Mouse (Mus musculus): ENCODE data around the gene Grm8. TPM values are rescaled to one million over a fixed set of nuclear protein-coding genes. Genes with fewer than 3 reads are reported as not detected.

Grm8 gene
- polyA plus RNA-seq, 1 experiment from 2014 or later, result 8.8 TPM

- H3K27ac ChIP-seq, result 0 out of 2 replicates have a peak overlapping the region, but pooled peaks have one; percentile 8
- WGBS, result 26% methylated on average over 5 of the region's 5 CpGs
These were observed 389.1 kb downstream of the Grm8 start for GRCm38 (mm10) chr6:27745693-27746451.

GRCm38 (mm10) chr6:27689382-27689781, 445.6 kb downstream of the Grm8 start:
- H3K4me3 ChIP-seq, result no peak overlapping the region
- no peak for ATAC-seq (ENCODE audit: low FRiP score)
- no peak overlapping the region for H3K27ac ChIP-seq
- WGBS, result 80% methylated on average over 3 of the region's 3 CpGs
- H3K4me2 ChIP-seq, result no peak overlapping the region
- no peak overlapping the region for H3K9ac ChIP-seq
- no peaks in the 10 kb centered on the region for H3K4me1 ChIP-seq (replicated peaks)
- H3K27me3 ChIP-seq, result no peaks in the 10 kb centered on the region
- H3K9me3 ChIP-seq, result no peaks in the 10 kb centered on the region
- no peaks in the 10 kb centered on the region for H3K36me3 ChIP-seq

More at GRCm38 (mm10) chr6:27745693-27746451, 389.1 kb downstream of the Grm8 start:
- H3K4me1 ChIP-seq (replicated peaks), result no peaks in the 10 kb centered on the region; the same call in 1 of the 2 replicates
- no peaks in the 10 kb centered on the region for H3K36me3 ChIP-seq
- no peak overlapping the region for H3K4me3 ChIP-seq
- no peaks in the 10 kb centered on the region for H3K9me3 ChIP-seq
- H3K9ac ChIP-seq, result no peak overlapping the region
- no peak overlapping the region for H3K4me2 ChIP-seq
- peak; percentile 71 for ATAC-seq (ENCODE audit: low FRiP score)
- no peaks in the 10 kb centered on the region for H3K27me3 ChIP-seq

GRCm38 (mm10) chr6:27661747-27662435, 473.1 kb downstream of the Grm8 start:
- Histone ChIP-seq H3K9me3 (no peaks in the 10 kb centered on the region), H3K4me3 (no peak overlapping the region), H3K27me3 (no peaks in the 10 kb centered on the region), H3K4me1 (replicated peaks) (no peaks in the 10 kb centered on the region), H3K9ac (no peak overlapping the region), H3K27ac (no peak overlapping the region), H3K36me3 (no peaks in the 10 kb centered on the region), H3K4me2 (no peak overlapping the region)
- 74% methylated on average over 6 of the region's 6 CpGs for WGBS
- no peak for ATAC-seq (ENCODE audit: low FRiP score)

- 77% methylated on average over 1 of the region's 1 CpGs for WGBS
- Histone ChIP-seq H3K4me3 (no peak overlapping the region), H3K4me1 (replicated peaks) (no peaks in the 10 kb centered on the region), H3K4me2 (no peak overlapping the region), H3K36me3 (no peaks in the 10 kb centered on the region), H3K9ac (no peak overlapping the region), H3K9me3 (no peaks in the 10 kb centered on the region), H3K27ac (no peak overlapping the region), H3K27me3 (no peaks in the 10 kb centered on the region)
- 0 out of 2 replicates have a peak, but pooled peaks have one; percentile 59 for ATAC-seq (ENCODE audit: low FRiP score)
These were observed 477.5 kb downstream of the Grm8 start for GRCm38 (mm10) chr6:27657520-27657919.

GRCm38 (mm10) chr6:27646503-27646902, 488.5 kb downstream of the Grm8 start:
- Histone ChIP-seq H3K9me3 (no peaks in the 10 kb centered on the region), H3K27ac (no peak overlapping the region), H3K27me3 (no peaks in the 10 kb centered on the region), H3K9ac (no peak overlapping the region), H3K4me3 (no peak overlapping the region), H3K4me2 (no peak overlapping the region), H3K4me1 (replicated peaks) (no peaks in the 10 kb centered on the region), H3K36me3 (no peaks in the 10 kb centered on the region)
- 67% methylated on average over 1 of the region's 1 CpGs for WGBS
- ATAC-seq (ENCODE audit: low FRiP score), result no peak

GRCm38 (mm10) chr6:27645054-27645453, 489.9 kb downstream of the Grm8 start:
- WGBS, result 81% methylated on average over 5 of the region's 5 CpGs
- Histone ChIP-seq H3K4me2 (no peak overlapping the region), H3K4me1 (replicated peaks) (no peaks in the 10 kb centered on the region), H3K9me3 (no peaks in the 10 kb centered on the region), H3K9ac (no peak overlapping the region), H3K27ac (no peak overlapping the region), H3K4me3 (no peak overlapping the region), H3K36me3 (no peaks in the 10 kb centered on the region), H3K27me3 (no peaks in the 10 kb centered on the region)
- no peak for ATAC-seq (ENCODE audit: low FRiP score)

- no peak overlapping the region for H3K9ac ChIP-seq
- no peaks in the 10 kb centered on the region for H3K4me1 ChIP-seq (replicated peaks)
- no peak for ATAC-seq (ENCODE audit: low FRiP score)
- H3K27ac ChIP-seq, result no peak overlapping the region
- 79% methylated on average over 3 of the region's 3 CpGs for WGBS
- H3K4me2 ChIP-seq, result no peak overlapping the region
- H3K36me3 ChIP-seq, result no peaks in the 10 kb centered on the region
- no peaks in the 10 kb centered on the region for H3K9me3 ChIP-seq
- H3K27me3 ChIP-seq, result no peaks in the 10 kb centered on the region
- H3K4me3 ChIP-seq, result no peak overlapping the region
These were observed 499.1 kb downstream of the Grm8 start for GRCm38 (mm10) chr6:27635898-27636297.

GRCm38 (mm10) chr6:27617472-27617871, 517.5 kb downstream of the Grm8 start:
- H3K27me3 ChIP-seq, result no peaks in the 10 kb centered on the region
- no peak for ATAC-seq (ENCODE audit: low FRiP score)
- no peak overlapping the region for H3K4me3 ChIP-seq
- no peaks in the 10 kb centered on the region for H3K36me3 ChIP-seq
- no peak overlapping the region for H3K9ac ChIP-seq
- no peak overlapping the region for H3K27ac ChIP-seq
- WGBS, result 36% methylated on average over 4 of the region's 4 CpGs
- H3K4me1 ChIP-seq (replicated peaks), result 0 out of 2 replicates have a peak, but pooled peaks cover 4% of the 10 kb centered on the region
- no peaks in the 10 kb centered on the region for H3K9me3 ChIP-seq
- H3K4me2 ChIP-seq, result no peak overlapping the region

GRCm38 (mm10) chr6:27580485-27580884, 554.5 kb downstream of the Grm8 start:
- no peak overlapping the region for H3K9ac ChIP-seq
- H3K27ac ChIP-seq, result no peak overlapping the region
- H3K4me1 ChIP-seq (replicated peaks), result no peaks in the 10 kb centered on the region
- no peaks in the 10 kb centered on the region for H3K27me3 ChIP-seq
- ATAC-seq (ENCODE audit: low FRiP score), result no peak
- H3K4me3 ChIP-seq, result no peak overlapping the region
- H3K4me2 ChIP-seq, result no peak overlapping the region
- H3K9me3 ChIP-seq, result no peaks in the 10 kb centered on the region
- 35% methylated on average over 2 of the region's 2 CpGs for WGBS
- no peaks in the 10 kb centered on the region for H3K36me3 ChIP-seq

- H3K36me3 ChIP-seq, result no peaks in the 10 kb centered on the region
- no peak overlapping the region for H3K9ac ChIP-seq
- no peak for ATAC-seq (ENCODE audit: low FRiP score)
- H3K9me3 ChIP-seq, result no peaks in the 10 kb centered on the region
- no peaks in the 10 kb centered on the region for H3K27me3 ChIP-seq
- 84% methylated on average over 6 of the region's 6 CpGs for WGBS
- no peaks in the 10 kb centered on the region for H3K4me1 ChIP-seq (replicated peaks)
- no peak overlapping the region for H3K4me2 ChIP-seq
- no peak overlapping the region for H3K27ac ChIP-seq
- no peak overlapping the region for H3K4me3 ChIP-seq
These were observed 589.5 kb downstream of the Grm8 start for GRCm38 (mm10) chr6:27545516-27545915.

GRCm38 (mm10) chr6:27517620-27518019, 617.4 kb downstream of the Grm8 start:
- no peaks in the 10 kb centered on the region for H3K9me3 ChIP-seq
- no peak overlapping the region for H3K4me2 ChIP-seq
- H3K4me1 ChIP-seq (replicated peaks), result no peaks in the 10 kb centered on the region; the same call in 1 of the 2 replicates
- WGBS, result 64% methylated on average over 1 of the region's 1 CpGs
- no peaks in the 10 kb centered on the region for H3K36me3 ChIP-seq
- no peaks in the 10 kb centered on the region for H3K27me3 ChIP-seq
- H3K9ac ChIP-seq, result no peak overlapping the region
- ATAC-seq (ENCODE audit: low FRiP score), result no peak
- H3K4me3 ChIP-seq, result no peak overlapping the region
- no peak overlapping the region for H3K27ac ChIP-seq

- H3K9me3 ChIP-seq, result no peaks in the 10 kb centered on the region
- 58% methylated on average over 5 of the region's 5 CpGs for WGBS
- H3K4me2 ChIP-seq, result no peak overlapping the region
- no peaks in the 10 kb centered on the region for H3K4me1 ChIP-seq (replicated peaks)
- H3K27me3 ChIP-seq, result no peaks in the 10 kb centered on the region
- no peaks in the 10 kb centered on the region for H3K36me3 ChIP-seq
- H3K9ac ChIP-seq, result no peak overlapping the region
- no peak overlapping the region for H3K27ac ChIP-seq
- H3K4me3 ChIP-seq, result no peak overlapping the region
- no peak for ATAC-seq (ENCODE audit: low FRiP score)
These were observed 674.0 kb downstream of the Grm8 start for GRCm38 (mm10) chr6:27460998-27461397.

All from hindbrain, embryonic 13.5 days (tissue).